Mouse (Mus musculus) lung, postnatal 0 days (tissue): Measurements from ENCODE around the gene Gm10282.

Source experiments
- CTCF ChIP-seq: IDR thresholded peaks from 2 replicates; pipeline ENCODE4 v1.5.1; 2016; ENCODE audit warnings: antibody characterized with exemption, mild to moderate bottlenecking
- EP300 ChIP-seq: IDR thresholded peaks from 2 replicates; pipeline ENCODE4 v1.6.1; 2016; ENCODE audit warnings: antibody characterized with exemption, mild to moderate bottlenecking, control low read depth

DNA sequence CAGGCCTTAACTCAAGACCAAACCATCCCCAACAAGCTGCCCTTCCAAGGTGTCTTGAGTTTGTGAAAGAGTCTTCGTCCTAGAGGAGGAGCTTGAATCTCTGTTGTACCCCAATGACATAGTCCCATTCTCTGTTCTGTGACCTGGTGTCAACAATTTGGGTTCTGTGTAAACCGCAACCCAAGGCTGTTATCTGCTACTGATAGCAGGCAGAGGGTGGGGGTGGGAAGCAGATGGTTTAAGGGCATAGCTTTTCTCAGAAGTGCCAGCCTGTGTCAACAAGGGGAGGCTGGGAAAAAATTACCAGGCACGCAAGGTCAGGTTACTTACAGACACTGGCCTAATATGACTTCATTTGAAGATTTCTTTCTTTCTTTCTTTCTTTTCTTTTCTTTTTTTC, 27.8 kb downstream of the Gm10282 start:
- no peak for TF ChIP-seq CTCF
- no peak for TF ChIP-seq EP300
